Mouse (Mus musculus) lung, postnatal 0 days (tissue): ENCODE measurements at regions not wholly inside any gene's neighbourhood (a gene's known extent, or its start where the extent isn't known, plus 50 kb on each side); places are given as distances from the start of the nearest gene placed in this dataset.

Experiments used
- CTCF ChIP-seq: IDR thresholded peaks from 2 replicates; pipeline ENCODE4 v1.5.1; 2016; ENCODE audit warnings: antibody characterized with exemption, mild to moderate bottlenecking
- EP300 ChIP-seq: IDR thresholded peaks from 2 replicates; pipeline ENCODE4 v1.6.1; 2016; ENCODE audit warnings: antibody characterized with exemption, mild to moderate bottlenecking, control low read depth

GRCm38 (mm10) chr7:117875241-117875640 is 240.7 kb downstream of the Rps15a start:
- TF ChIP-seq CTCF (no peak), EP300 (no peak)
